Mouse (Mus musculus) kidney, embryonic 16.5 days (tissue): ENCODE data around the gene Thoc3. TPM values are rescaled to one million over a fixed set of nuclear protein-coding genes. Genes with fewer than 3 reads are reported as not detected.

Experiments used
- ATAC-seq: fragments of 200-750 bp; cut with Nextera tagmentation; 2 replicates; pipeline ENCODE4 v1.8.0; 2017; ENCODE audit warnings: moderate TSS enrichment; ENCODE audit not compliant: low FRiP score, low TSS enrichment
- H3K27ac ChIP-seq: fragments of 300-500 bp; sonication (generic); 2 replicates; pipeline ENCODE4 v1.5.1; 2014; ENCODE audit warnings: low read length
- H3K27me3 ChIP-seq: fragments of 300-500 bp; sonication (generic); 2 replicates; pipeline ENCODE4 v1.6.1; 2014; ENCODE audit warnings: low read length, control low read depth, mixed read lengths; ENCODE audit not compliant: insufficient read depth
- H3K36me3 ChIP-seq: fragments of 300-500 bp; sonication (generic); 2 replicates; pipeline ENCODE4 v1.6.1; 2014; ENCODE audit warnings: low read length, control low read depth, mixed read lengths; ENCODE audit not compliant: insufficient read depth
- H3K4me1 ChIP-seq: fragments of 300-500 bp; sonication (generic); 2 replicates; pipeline ENCODE4 v1.6.1; 2014; ENCODE audit warnings: low read length, control low read depth, mixed read lengths; ENCODE audit not compliant: insufficient read depth
- H3K4me2 ChIP-seq: fragments of 300-500 bp; sonication (generic); replicated peaks from 2 replicates; pipeline ENCODE4 v1.6.1; 2014; ENCODE audit warnings: low read depth, low read length
- H3K4me3 ChIP-seq: fragments of 300-500 bp; sonication (generic); 2 replicates; pipeline ENCODE4 v1.5.1; 2014; ENCODE audit warnings: mild to moderate bottlenecking, low read length
- H3K9ac ChIP-seq: fragments of 300-500 bp; sonication (generic); replicated peaks from 2 replicates; pipeline ENCODE4 v1.6.1; 2014; ENCODE audit warnings: low read length
- H3K9me3 ChIP-seq: fragments of 300-500 bp; sonication (generic); 2 replicates; pipeline ENCODE4 v1.6.1; 2016; ENCODE audit warnings: low read length, control low read depth
- WGBS: fragments of 180-500 bp; shearing (Covaris S2); extraction: QIAGEN DNeasy Blood & Tissue Kit; methylation state at CpG from one replicate; pipeline ENCODE4 v1.1.7; 2014; 5-methylcytosine and 5-hydroxymethylcytosine counted together
- polyA plus RNA-seq: library from polyadenylated mRNA; unstranded; fragments of >200 nt; fragmentation: Nextera tagmentation; extraction: Ambion mirVana; gene quantifications from 2 replicates; pipeline ENCODE4 v1.2.1, GENCODE M21; 2015

Thoc3 gene
- polyA plus RNA-seq, 1 experiment from 2014 or later = 118 TPM

DNA sequence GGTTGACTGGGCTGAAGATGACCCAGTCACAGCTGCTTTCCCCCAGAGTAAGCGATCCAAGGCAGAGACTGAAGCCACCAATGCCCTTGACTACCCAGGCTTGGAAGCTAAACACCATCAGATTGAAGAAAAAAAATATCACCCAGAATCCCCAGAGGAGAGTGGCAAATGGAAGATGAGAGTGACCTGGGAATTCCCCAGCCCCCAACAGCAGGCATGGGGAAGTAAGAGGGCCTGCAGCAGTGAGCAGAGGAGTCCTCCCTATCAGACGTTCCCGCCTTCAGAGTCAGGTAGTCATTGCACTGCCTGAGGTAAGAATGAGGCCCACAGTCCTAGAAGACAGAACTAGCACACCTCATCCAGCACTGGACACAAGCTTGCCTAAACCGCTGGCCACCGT lies 21.8 kb upstream of the Thoc3 start:
- H3K27ac ChIP-seq = no peak overlapping the region
- ATAC-seq = no peak

DNA sequence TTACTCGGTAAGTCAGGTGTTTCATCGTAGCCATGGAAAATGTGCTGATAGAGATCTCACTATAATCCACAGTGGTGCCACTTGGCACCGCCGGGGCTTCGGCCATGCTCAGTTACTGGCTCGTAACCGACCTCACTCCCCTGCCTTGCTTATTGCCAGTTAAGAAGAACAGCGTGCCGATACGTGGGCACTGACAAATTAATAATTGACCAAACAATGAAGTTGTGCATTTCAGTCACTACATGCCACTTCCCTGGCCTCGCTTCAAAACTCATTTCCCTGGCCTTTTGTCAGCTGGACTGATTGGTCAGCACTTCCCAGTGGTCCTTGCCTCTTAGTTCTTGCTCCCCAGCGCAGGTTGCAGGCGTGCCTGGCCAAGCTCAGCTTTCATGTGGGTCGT lies 12.8 kb upstream of the Thoc3 start:
- Histone ChIP-seq H3K4me3 (no peak overlapping the region), H3K36me3 (no peaks in the 10 kb centered on the region), H3K4me2 (peak overlapping the region; percentile 18), H3K27ac (no peak overlapping the region), H3K27me3 (no peaks in the 10 kb centered on the region), H3K4me1 (no peaks in the 10 kb centered on the region), H3K9ac (no peak overlapping the region), H3K9me3 (no peaks in the 10 kb centered on the region)
- WGBS = 70% methylated on average over 14 of the region's 14 CpGs
- peak; percentile 42; the same call in 1 of the 2 replicates for ATAC-seq

More for the DNA sequence above, 21.8 kb upstream of the Thoc3 start:
- no peak overlapping the region for H3K4me2 ChIP-seq
- no peaks in the 10 kb centered on the region for H3K36me3 ChIP-seq
- no peak overlapping the region for H3K4me3 ChIP-seq
- H3K9me3 ChIP-seq = no peaks in the 10 kb centered on the region
- no peak overlapping the region for H3K9ac ChIP-seq
- no peaks in the 10 kb centered on the region for H3K27me3 ChIP-seq
- WGBS = 69% methylated on average over 5 of the region's 5 CpGs
- no peaks in the 10 kb centered on the region for H3K4me1 ChIP-seq

DNA sequence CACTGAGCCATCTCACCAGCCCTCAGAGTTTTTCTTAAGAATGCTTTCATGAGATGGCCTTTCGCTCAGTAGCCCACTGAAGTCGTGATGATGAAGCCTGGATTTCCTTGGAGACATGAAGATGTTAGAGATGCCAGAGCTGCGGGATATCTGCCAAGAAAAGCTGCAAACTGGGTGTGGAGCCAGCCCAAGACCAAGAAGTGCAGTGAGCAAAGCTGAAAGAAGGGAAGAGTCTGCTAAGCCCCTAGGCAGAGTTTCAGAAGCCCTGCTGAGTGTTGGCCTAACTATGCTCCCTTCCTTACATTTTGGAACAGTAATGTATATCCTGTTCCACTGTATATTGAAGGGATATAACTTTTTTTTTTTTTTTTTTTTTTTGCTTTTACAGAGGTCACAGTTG lies 10.6 kb upstream of the Thoc3 start:
- Histone ChIP-seq H3K27ac (no peak overlapping the region), H3K27me3 (no peaks in the 10 kb centered on the region), H3K4me3 (no peak overlapping the region), H3K4me1 (no peaks in the 10 kb centered on the region), H3K4me2 (no peak overlapping the region), H3K36me3 (no peaks in the 10 kb centered on the region), H3K9ac (no peak overlapping the region), H3K9me3 (no peaks in the 10 kb centered on the region)
- ATAC-seq = no peak
- 66% methylated on average over 3 of the region's 3 CpGs for WGBS

DNA sequence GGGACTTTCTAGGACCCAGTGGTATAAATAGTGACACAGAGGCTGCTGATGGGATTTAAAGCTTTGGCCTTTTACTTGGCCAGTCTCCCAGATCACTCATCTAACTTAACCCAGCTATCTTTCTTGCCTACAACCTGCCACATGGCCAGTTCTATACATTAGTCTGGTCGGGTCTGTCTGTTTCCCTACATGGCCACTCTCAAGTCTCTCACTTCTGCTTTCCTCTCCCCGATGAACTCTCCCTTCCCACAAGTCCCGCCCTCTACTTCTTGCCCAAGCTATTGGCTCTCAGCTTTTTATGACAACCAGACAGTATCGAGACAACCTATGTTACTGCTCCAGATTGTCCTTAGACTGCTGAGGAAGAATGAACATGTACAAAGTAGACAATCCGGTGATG lies 7.1 kb upstream of the Thoc3 start:
- H3K9me3 ChIP-seq = no peaks in the 10 kb centered on the region; the same call in 1 of the 2 replicates
- 71% methylated on average over 5 of the region's 5 CpGs for WGBS
- no peaks in the 10 kb centered on the region for H3K27me3 ChIP-seq
- no peak overlapping the region for H3K9ac ChIP-seq
- H3K27ac ChIP-seq = no peak overlapping the region
- no peak overlapping the region for H3K4me3 ChIP-seq
- no peak for ATAC-seq
- no peak overlapping the region for H3K4me2 ChIP-seq
- no peaks in the 10 kb centered on the region for H3K4me1 ChIP-seq
- H3K36me3 ChIP-seq = no peaks in the 10 kb centered on the region

DNA sequence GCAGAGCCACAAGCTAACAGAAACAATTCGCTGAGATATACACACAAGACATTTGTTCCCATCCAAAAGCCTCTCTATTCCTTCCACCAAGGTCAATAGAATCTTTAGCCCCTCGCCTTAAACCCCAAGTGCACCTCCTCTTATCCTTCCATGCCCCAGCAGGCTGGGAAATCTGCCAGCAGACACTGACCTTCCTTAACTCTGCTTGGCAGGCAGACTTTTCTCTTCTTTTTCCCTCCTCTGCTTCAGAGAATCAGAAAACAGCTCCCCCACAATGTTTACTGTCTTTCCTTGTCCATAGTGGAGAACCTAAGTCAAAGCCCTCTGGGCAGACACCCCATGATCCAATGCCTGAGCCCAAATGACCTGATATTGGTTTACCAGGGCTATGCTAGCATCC lies 6.3 kb upstream of the Thoc3 start:
- H3K36me3 ChIP-seq = no peaks in the 10 kb centered on the region
- H3K9ac ChIP-seq = no peak overlapping the region
- H3K27me3 ChIP-seq = no peaks in the 10 kb centered on the region
- no peak for ATAC-seq
- WGBS = 75% methylated on average over 2 of the region's 2 CpGs
- H3K27ac ChIP-seq = no peak overlapping the region
- H3K4me1 ChIP-seq = no peaks in the 10 kb centered on the region
- H3K4me2 ChIP-seq = no peak overlapping the region
- no peak overlapping the region for H3K4me3 ChIP-seq
- H3K9me3 ChIP-seq = no peaks in the 10 kb centered on the region; the same call in 1 of the 2 replicates

DNA sequence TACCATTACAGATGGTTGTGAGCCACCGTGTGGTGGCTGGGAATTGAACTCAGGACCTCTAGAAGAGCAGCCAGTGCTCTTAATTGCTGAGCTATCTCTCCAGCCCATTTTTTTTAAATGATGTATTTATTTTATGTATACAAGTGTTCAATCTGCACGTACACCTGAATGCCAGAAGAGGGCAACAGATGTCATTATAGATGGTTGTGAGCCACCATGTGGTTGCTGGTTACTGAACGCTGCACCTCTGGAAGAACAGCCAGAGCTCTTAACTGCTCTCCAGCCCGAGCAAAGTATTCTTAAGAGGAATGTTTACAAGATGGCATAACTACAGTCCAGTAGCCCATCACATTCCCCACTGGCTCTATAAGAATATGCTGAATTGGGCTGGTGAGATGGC lies 3.3 kb upstream of the Thoc3 start:
- WGBS = 86% methylated on average over 4 of the region's 4 CpGs
- Histone ChIP-seq H3K27me3 (no peaks in the 10 kb centered on the region), H3K9me3 (no peaks in the 10 kb centered on the region; the same call in 1 of the 2 replicates), H3K4me1 (peaks cover 11% of the 10 kb centered on the region), H3K27ac (no peak overlapping the region), H3K36me3 (peaks cover 7% of the 10 kb centered on the region; the same call in 1 of the 2 replicates), H3K9ac (no peak overlapping the region), H3K4me2 (no peak overlapping the region), H3K4me3 (no peak overlapping the region)
- no peak for ATAC-seq

DNA sequence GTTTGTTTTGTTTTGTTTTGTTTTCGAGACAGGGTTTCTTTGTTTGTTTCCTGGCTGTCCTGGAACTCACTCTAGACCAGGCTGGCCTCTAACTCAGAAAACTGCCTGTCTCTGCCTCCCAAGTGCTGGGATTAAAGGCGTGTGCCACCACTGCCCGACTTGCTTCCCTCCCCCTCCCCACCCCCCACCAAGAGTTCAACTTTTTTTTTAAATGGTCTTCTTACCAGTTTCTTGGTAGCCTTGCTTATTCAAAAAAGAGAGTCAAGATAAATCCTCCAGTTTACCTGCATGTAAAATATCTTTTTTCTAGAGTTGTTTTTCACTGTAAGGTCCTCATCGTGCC lies 334 bp upstream of the Thoc3 start:
- peak overlapping the region; percentile 93 for H3K4me3 ChIP-seq
- WGBS = 18% methylated on average over 4 of the region's 4 CpGs
- H3K27ac ChIP-seq = no peak overlapping the region
- peak overlapping the region; percentile 53 for H3K9ac ChIP-seq
- ATAC-seq = peak; percentile 75
- H3K4me2 ChIP-seq = peak overlapping the region; percentile 48
- H3K9me3 ChIP-seq = peaks cover 7% of the 10 kb centered on the region
- peaks cover 11% of the 10 kb centered on the region for H3K4me1 ChIP-seq
- peaks cover 36% of the 10 kb centered on the region for H3K36me3 ChIP-seq
- no peaks in the 10 kb centered on the region for H3K27me3 ChIP-seq

DNA sequence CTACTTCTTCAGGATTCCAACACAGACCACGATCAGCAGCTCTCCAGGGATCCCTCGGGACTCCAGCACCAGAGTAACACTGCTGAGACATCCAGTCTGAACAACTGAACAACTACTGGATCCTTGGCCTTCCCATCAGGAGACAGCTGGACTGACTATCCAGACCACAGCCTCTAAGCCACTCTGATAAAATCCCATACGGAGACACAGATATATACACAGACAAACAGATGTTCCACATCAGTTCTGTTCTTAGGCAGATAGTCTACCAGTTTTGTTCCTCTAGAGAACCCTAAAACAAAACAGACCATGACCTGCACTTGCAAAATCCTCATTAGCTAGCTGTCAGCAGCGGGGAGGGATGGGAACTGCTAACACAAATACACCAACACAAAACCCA lies 9.4 kb downstream of the Thoc3 start:
- Histone ChIP-seq H3K4me1 (no peaks in the 10 kb centered on the region), H3K9ac (no peak overlapping the region), H3K4me3 (no peak overlapping the region), H3K4me2 (no peak overlapping the region), H3K27ac (no peak overlapping the region), H3K36me3 (peaks cover 74% of the 10 kb centered on the region), H3K9me3 (peaks cover 8% of the 10 kb centered on the region; the same call in 1 of the 2 replicates), H3K27me3 (no peaks in the 10 kb centered on the region)
- no peak for ATAC-seq
- whole genome bisulfite sequencing = 78% methylated on average over 4 of the region's 4 CpGs

DNA sequence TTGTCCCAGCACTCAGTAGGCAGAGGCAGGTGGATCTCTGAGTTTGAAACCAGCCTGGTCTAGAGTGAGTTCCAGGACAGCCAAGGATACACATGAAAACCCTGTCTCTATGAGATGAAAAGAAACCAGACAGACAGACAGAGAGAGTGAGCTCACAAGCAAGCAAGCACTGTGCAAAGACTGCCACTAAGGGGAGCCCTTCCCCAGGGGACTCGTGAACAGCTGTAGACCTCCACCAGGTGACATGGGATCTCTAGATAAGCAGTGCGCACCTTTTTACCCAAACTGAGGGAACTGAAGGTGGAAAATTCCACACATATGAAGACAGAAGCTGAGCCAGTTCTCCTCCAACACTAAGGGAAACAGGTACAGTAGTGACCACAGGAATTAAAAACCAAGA lies 11.6 kb downstream of the Thoc3 start:
- ATAC-seq = no peak
- peaks cover 53% of the 10 kb centered on the region for H3K36me3 ChIP-seq
- 68% methylated on average over 2 of the region's 2 CpGs for WGBS

DNA sequence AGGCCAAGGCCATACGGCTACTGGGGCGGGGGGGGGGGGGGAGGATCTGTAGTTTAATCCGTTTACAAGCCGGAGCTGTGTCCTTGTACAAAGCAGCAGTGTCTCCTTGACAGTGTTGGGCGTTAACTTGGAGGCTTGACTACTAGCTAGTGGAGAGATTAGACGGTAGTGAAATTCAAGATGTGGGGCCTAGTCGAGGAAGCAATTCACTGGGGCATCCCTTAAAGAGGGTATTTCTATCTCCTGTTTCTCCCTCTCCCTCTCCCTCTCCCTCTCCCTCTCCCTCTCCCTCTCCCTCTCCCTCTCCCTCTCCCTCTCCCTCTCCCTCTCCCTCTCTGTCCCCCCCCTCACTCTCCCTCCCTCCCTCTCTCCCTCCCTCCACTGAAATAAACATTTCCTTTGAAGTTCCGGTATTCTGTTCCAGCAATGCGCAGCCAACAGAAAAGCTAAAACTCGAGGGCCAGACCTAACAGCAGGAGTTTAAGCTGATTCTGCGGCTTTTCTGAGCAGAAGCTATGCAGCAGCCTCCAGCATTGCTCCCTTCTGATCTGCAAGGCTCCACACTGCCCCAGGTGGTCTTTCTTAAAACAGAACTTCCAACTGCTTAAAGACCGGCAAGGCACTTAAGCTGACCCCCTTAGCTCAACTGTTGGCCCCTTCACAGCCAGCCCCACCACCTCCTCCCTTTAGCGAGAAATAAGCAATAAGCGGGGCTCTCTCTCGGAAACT lies 21.0 kb downstream of the Thoc3 start:
- Histone ChIP-seq H3K27ac (no peak overlapping the region), H3K4me2 (peak overlapping the region; percentile 45), H3K36me3 (no peaks in the 10 kb centered on the region), H3K4me1 (peaks cover 12% of the 10 kb centered on the region; the same call in 1 of the 2 replicates), H3K27me3 (no peaks in the 10 kb centered on the region), H3K9me3 (no peaks in the 10 kb centered on the region), H3K4me3 (peak overlapping the region; percentile 26; the same call in 1 of the 2 replicates), H3K9ac (no peak overlapping the region)
- WGBS = under 1% methylated on average over 15 of the region's 15 CpGs
- ATAC-seq = peak; percentile 69; the same call in 1 of the 2 replicates

More for the DNA sequence above, 11.6 kb downstream of the Thoc3 start:
- no peaks in the 10 kb centered on the region for H3K9me3 ChIP-seq
- no peaks in the 10 kb centered on the region for H3K4me1 ChIP-seq
- H3K4me3 ChIP-seq = no peak overlapping the region
- H3K9ac ChIP-seq = no peak overlapping the region
- H3K27ac ChIP-seq = no peak overlapping the region
- H3K27me3 ChIP-seq = no peaks in the 10 kb centered on the region
- H3K4me2 ChIP-seq = no peak overlapping the region
